Mouse (Mus musculus): Measurements from ENCODE around the gene Smagp. TPM values are rescaled to one million over a fixed set of nuclear protein-coding genes. Genes with fewer than 3 reads are reported as not detected.

The Smagp gene
- polyA plus RNA-seq, 1 experiment from 2014 or later, result 3.7 TPM

DNA sequence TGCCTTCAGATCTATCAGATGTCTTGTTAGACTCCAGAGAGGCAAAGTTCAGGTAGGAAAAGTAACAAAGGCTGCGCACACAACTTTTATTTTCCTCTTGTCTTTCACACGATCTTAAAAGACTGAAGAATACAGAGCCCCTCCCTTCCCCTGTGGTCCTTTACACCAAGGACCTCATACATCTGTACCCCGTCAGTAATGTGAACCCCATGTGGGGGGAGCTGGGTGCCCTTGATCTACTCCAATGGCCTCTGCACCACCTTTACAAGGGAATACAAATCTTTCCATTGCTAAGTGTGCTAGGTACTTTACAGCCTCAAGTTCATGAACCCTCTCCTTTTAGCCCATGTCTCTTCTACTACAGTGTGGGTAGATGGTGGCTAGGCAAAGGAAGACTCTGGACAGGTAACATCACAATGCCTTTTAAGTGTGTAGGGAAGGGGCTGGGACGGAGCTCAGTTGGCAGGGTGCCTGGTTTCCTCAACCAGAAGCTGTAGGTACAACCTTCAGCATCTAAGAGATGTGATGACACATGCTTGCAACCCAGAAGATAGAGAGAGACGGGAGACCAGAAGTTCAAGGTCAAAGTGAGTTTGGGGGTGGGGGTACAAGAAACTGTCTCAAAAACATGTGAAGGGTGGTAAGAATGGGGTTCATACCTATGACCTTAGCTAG is 31.3 kb upstream of the Smagp start:
- 88% methylated on average over 5 of the region's 5 CpGs for WGBS
- Histone ChIP-seq H3K4me1 (replicated peaks; ENCODE audit: control insufficient read depth, insufficient read depth, low read length) (no peaks in the 10 kb centered on the region; the same call in 1 of the 2 replicates), H3K36me3 (ENCODE audit: control insufficient read depth, insufficient read depth, low read length) (no peaks in the 10 kb centered on the region), H3K9ac (ENCODE audit: low read length) (no peak overlapping the region), H3K27ac (ENCODE audit: low read depth, low read length) (no peak overlapping the region), H3K4me3 (ENCODE audit: low read depth, low read length) (no peak overlapping the region), H3K4me2 (ENCODE audit: low read depth, low read length, severe bottlenecking) (no peak overlapping the region), H3K27me3 (ENCODE audit: control insufficient read depth, insufficient read depth, low read length) (no peaks in the 10 kb centered on the region), H3K9me3 (ENCODE audit: control insufficient read depth, low read length) (no peaks in the 10 kb centered on the region)
- DNase-seq (ENCODE audit: low spot score) (no peak), ATAC-seq (replicated peaks; ENCODE audit: low FRiP score) (no peak)

DNA sequence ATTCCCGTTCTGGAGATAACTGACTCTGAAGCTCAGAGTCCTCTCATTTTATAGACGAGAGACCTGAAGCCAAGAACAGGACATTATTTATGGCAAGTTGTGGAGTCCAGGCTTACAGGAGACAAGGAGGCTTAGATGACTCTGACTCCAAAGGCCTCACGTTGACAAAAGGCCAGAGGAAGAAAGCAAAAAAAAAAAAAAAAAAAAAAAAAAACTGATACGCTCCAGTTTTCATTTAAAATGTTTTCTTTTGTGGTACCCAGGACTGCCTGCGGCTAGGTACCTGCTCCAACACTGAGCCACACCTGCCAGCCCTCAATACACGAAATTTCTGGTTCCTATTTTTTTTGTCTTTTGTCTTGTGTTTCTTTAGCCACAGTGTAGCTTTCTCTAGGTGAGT is 30.7 kb upstream of the Smagp start:
- H3K36me3 ChIP-seq (ENCODE audit: control insufficient read depth, insufficient read depth, low read length), result no peaks in the 10 kb centered on the region
- H3K9ac ChIP-seq (ENCODE audit: low read length), result no peak overlapping the region
- H3K4me2 ChIP-seq (ENCODE audit: low read depth, low read length, severe bottlenecking), result no peak overlapping the region
- H3K27ac ChIP-seq (ENCODE audit: low read depth, low read length), result no peak overlapping the region
- DNase-seq (ENCODE audit: low spot score) (no peak), ATAC-seq (replicated peaks; ENCODE audit: low FRiP score) (no peak)
- H3K27me3 ChIP-seq (ENCODE audit: control insufficient read depth, insufficient read depth, low read length), result no peaks in the 10 kb centered on the region
- no peaks in the 10 kb centered on the region; the same call in 1 of the 2 replicates for H3K4me1 ChIP-seq (replicated peaks; ENCODE audit: control insufficient read depth, insufficient read depth, low read length)
- WGBS, result 69% methylated on average over 6 of the region's 6 CpGs
- no peak overlapping the region for H3K4me3 ChIP-seq (ENCODE audit: low read depth, low read length)
- H3K9me3 ChIP-seq (ENCODE audit: control insufficient read depth, low read length), result no peaks in the 10 kb centered on the region

DNA sequence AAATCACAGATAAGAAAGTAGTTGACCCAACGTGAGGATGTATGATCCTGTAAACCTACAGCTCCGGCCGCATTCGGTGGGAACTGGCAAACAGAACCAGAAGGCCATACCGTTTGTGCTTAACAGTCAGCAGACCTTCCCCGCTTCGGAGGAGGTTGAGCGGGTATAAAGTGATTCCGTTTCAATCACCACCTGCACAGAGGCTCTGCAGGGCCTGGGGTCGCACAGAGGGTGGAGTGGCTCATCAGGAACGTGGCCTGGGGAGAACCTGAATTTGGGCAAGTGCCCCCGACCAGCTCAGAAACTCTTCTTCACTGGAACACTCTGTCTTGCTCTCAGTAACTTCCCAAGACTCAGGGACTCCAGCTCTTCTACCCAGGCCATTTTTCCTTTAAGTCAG is 30.1 kb upstream of the Smagp start:
- Histone ChIP-seq H3K27me3 (ENCODE audit: control insufficient read depth, insufficient read depth, low read length) (no peaks in the 10 kb centered on the region), H3K36me3 (ENCODE audit: control insufficient read depth, insufficient read depth, low read length) (no peaks in the 10 kb centered on the region), H3K4me1 (replicated peaks; ENCODE audit: control insufficient read depth, insufficient read depth, low read length) (no peaks in the 10 kb centered on the region; the same call in 1 of the 2 replicates), H3K27ac (ENCODE audit: low read depth, low read length) (no peak overlapping the region), H3K4me3 (ENCODE audit: low read depth, low read length) (no peak overlapping the region), H3K4me2 (ENCODE audit: low read depth, low read length, severe bottlenecking) (no peak overlapping the region), H3K9me3 (ENCODE audit: control insufficient read depth, low read length) (no peaks in the 10 kb centered on the region), H3K9ac (ENCODE audit: low read length) (no peak overlapping the region)
- 45% methylated on average over 12 of the region's 12 CpGs for WGBS
- ATAC-seq (replicated peaks; ENCODE audit: low FRiP score), result no peak
- DNase-seq (ENCODE audit: low spot score), result no peak

DNA sequence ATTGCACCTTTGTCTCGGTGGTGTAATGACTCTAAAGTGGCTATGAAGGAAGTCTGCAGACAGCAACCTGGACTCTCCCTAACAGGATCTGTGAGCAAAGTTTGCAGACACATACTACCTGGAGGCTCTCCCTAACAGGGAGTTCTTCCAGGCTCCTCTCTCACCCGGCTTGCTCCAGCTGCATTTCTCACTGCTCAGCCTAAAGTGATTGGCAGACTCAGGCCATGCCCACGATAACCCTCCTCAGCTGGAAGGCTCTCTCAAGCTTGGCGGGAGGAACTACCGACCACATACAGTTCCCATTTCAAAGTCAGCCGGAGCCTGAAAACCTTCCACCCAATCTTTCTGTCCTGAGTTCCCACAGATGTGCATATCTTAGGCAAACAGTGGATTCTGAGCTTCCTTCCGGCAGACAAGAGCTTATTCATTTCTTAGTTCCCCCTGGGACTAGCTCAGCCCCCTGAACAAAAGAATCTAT is 29.5 kb upstream of the Smagp start:
- 12% methylated on average over 7 of the region's 7 CpGs for WGBS
- no peak overlapping the region for H3K9ac ChIP-seq (ENCODE audit: low read length)
- DNase-seq (ENCODE audit: low spot score), result no peak
- no peaks in the 10 kb centered on the region for H3K27me3 ChIP-seq (ENCODE audit: control insufficient read depth, insufficient read depth, low read length)
- no peaks in the 10 kb centered on the region for H3K9me3 ChIP-seq (ENCODE audit: control insufficient read depth, low read length)
- H3K36me3 ChIP-seq (ENCODE audit: control insufficient read depth, insufficient read depth, low read length), result no peaks in the 10 kb centered on the region
- no peak overlapping the region for H3K4me2 ChIP-seq (ENCODE audit: low read depth, low read length, severe bottlenecking)
- no peak overlapping the region for H3K4me3 ChIP-seq (ENCODE audit: low read depth, low read length)
- no peak overlapping the region for H3K27ac ChIP-seq (ENCODE audit: low read depth, low read length)
- ATAC-seq (replicated peaks; ENCODE audit: low FRiP score), result no peak
- H3K4me1 ChIP-seq (replicated peaks; ENCODE audit: control insufficient read depth, insufficient read depth, low read length), result no peaks in the 10 kb centered on the region; the same call in 1 of the 2 replicates

DNA sequence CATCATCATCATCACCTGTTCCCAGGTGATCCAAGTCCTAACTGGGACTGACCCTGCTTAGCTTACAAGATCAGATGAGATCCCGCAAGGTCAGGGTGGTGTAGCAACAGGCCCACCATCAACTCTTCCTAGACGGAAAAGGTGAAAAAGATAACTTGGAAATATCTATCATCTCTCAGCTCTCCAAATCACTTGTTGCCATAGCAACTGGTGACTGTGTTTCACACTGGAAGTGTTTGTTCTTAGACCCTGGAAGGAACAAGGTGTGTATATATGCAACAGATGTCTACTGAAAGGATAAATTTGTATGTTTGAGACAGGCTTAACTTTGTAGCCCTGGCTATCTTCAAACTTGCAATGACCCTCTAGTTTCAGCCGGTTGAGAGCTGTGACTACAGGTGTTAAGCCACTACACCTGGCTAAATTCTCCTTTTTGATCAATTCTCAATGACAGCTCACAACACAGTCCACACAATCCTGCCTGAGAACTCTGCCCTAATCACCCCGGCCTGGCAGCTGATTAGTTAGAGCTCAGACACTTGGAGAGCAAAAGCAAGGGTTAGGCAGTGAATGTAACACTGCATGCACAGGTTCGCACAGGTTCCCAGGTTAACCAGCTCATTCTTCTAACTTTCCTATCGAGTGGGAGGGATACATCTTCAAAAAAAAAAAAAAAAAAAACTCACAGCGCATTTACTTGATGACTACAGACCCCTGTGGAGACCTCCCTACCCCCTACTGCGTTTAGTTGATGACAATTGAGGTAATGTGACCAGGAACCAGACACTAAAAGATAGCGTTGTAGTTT is 28.9 kb upstream of the Smagp start:
- DNase-seq (ENCODE audit: low spot score) (no peak), ATAC-seq (replicated peaks; ENCODE audit: low FRiP score) (no peak)
- H3K4me2 ChIP-seq (ENCODE audit: low read depth, low read length, severe bottlenecking), result no peak overlapping the region
- WGBS, result 41% methylated on average over 9 of the region's 9 CpGs
- H3K27me3 ChIP-seq (ENCODE audit: control insufficient read depth, insufficient read depth, low read length), result no peaks in the 10 kb centered on the region
- no peaks in the 10 kb centered on the region for H3K9me3 ChIP-seq (ENCODE audit: control insufficient read depth, low read length)
- H3K9ac ChIP-seq (ENCODE audit: low read length), result no peak overlapping the region
- no peak overlapping the region for H3K27ac ChIP-seq (ENCODE audit: low read depth, low read length)
- no peak overlapping the region for H3K4me3 ChIP-seq (ENCODE audit: low read depth, low read length)
- H3K36me3 ChIP-seq (ENCODE audit: control insufficient read depth, insufficient read depth, low read length), result no peaks in the 10 kb centered on the region
- no peaks in the 10 kb centered on the region; the same call in 1 of the 2 replicates for H3K4me1 ChIP-seq (replicated peaks; ENCODE audit: control insufficient read depth, insufficient read depth, low read length)

DNA sequence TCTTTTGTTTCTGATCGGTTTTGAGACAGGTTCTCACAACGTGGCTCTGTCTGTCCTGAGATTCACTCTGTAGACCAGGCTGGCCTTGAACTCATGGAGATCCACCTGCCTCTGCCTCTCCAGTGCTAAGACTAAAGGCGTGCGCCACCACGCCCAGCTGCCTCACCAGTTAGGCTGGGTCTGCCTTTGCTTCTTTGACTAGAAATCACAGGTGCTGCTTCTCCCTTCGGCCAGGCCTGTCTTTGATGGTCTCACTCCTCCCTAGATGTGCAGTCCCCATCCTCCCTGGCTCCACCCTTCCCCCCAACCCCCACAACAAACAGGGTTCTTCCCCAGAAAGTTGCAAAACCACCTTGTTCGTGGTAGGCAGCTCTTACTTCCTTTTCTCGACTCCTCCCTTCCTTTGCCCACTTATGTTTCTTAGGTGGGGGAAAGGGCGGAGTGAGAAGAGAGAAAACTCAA is 28.1 kb upstream of the Smagp start:
- no peak for ATAC-seq (replicated peaks; ENCODE audit: low FRiP score)
- no peak overlapping the region for H3K4me2 ChIP-seq (ENCODE audit: low read depth, low read length, severe bottlenecking)
- 88% methylated on average over 9 of the region's 9 CpGs for WGBS
- DNase-seq (ENCODE audit: low spot score), result no peak
- H3K36me3 ChIP-seq (ENCODE audit: control insufficient read depth, insufficient read depth, low read length), result no peaks in the 10 kb centered on the region
- H3K4me1 ChIP-seq (replicated peaks; ENCODE audit: control insufficient read depth, insufficient read depth, low read length), result no peaks in the 10 kb centered on the region; the same call in 1 of the 2 replicates
- no peak overlapping the region for H3K27ac ChIP-seq (ENCODE audit: low read depth, low read length)
- no peak overlapping the region for H3K4me3 ChIP-seq (ENCODE audit: low read depth, low read length)
- no peaks in the 10 kb centered on the region for H3K27me3 ChIP-seq (ENCODE audit: control insufficient read depth, insufficient read depth, low read length)
- H3K9me3 ChIP-seq (ENCODE audit: control insufficient read depth, low read length), result no peaks in the 10 kb centered on the region
- no peak overlapping the region for H3K9ac ChIP-seq (ENCODE audit: low read length)

DNA sequence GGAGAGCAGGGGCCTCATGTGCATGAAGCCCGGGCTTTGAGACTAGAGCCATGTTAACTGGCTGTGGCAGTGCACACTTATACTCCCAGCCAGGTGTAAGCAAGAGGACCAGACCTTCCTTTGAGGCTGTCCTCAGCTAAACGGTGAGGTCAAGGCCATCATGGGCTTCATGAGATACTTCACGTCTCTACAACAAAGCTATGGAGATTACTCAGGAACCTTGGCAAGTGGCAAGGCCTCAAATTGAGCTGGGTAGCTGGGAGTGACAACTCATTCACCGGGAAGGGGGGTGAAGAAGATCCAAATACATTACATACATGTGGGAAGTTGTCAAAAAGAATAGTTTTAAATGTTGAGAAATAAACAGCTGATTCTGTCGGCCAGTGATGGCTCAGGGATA is 24.1 kb upstream of the Smagp start:
- DNase-seq (ENCODE audit: low spot score), result no peak
- Histone ChIP-seq H3K27me3 (ENCODE audit: control insufficient read depth, insufficient read depth, low read length) (no peaks in the 10 kb centered on the region), H3K27ac (ENCODE audit: low read depth, low read length) (no peak overlapping the region), H3K36me3 (ENCODE audit: control insufficient read depth, insufficient read depth, low read length) (no peaks in the 10 kb centered on the region), H3K9ac (ENCODE audit: low read length) (no peak overlapping the region), H3K9me3 (ENCODE audit: control insufficient read depth, low read length) (no peaks in the 10 kb centered on the region), H3K4me3 (ENCODE audit: low read depth, low read length) (no peak overlapping the region), H3K4me2 (ENCODE audit: low read depth, low read length, severe bottlenecking) (no peak overlapping the region), H3K4me1 (replicated peaks; ENCODE audit: control insufficient read depth, insufficient read depth, low read length) (no peaks in the 10 kb centered on the region; the same call in 1 of the 2 replicates)
- 90% methylated on average over 5 of the region's 5 CpGs for WGBS
- no peak for ATAC-seq (replicated peaks; ENCODE audit: low FRiP score)

DNA sequence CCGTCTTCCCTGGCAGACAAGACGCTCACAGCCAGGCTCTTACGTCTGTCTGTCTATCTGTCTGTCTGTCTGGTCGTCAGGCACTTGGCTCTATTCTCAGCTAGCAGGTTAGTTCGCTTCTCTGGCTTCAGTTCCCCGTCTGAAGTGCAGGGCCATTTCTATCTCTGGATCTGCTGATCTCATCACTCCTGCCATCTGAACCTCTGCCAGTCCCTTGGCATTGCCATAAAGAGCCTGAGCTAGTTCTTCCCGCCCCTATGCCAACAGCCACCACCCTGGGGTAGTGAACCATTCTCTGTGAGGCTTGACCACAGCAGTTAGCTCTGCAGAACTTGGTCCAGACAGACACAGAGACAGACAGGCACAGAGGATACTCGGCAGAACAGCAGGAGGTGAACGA is 23.6 kb upstream of the Smagp start:
- DNase-seq (ENCODE audit: low spot score), result no peak
- Histone ChIP-seq H3K9ac (ENCODE audit: low read length) (no peak overlapping the region), H3K4me3 (ENCODE audit: low read depth, low read length) (no peak overlapping the region), H3K27me3 (ENCODE audit: control insufficient read depth, insufficient read depth, low read length) (no peaks in the 10 kb centered on the region), H3K27ac (ENCODE audit: low read depth, low read length) (no peak overlapping the region), H3K4me1 (replicated peaks; ENCODE audit: control insufficient read depth, insufficient read depth, low read length) (no peaks in the 10 kb centered on the region), H3K4me2 (ENCODE audit: low read depth, low read length, severe bottlenecking) (no peak overlapping the region), H3K36me3 (ENCODE audit: control insufficient read depth, insufficient read depth, low read length) (no peaks in the 10 kb centered on the region), H3K9me3 (ENCODE audit: control insufficient read depth, low read length) (no peaks in the 10 kb centered on the region)
- ATAC-seq (replicated peaks; ENCODE audit: low FRiP score), result no peak
- WGBS, result 88% methylated on average over 9 of the region's 9 CpGs
